Mouse (Mus musculus) liver, embryonic 11.5 days (tissue): ENCODE data around the gene Adra2c. TPM values are rescaled to one million over a fixed set of nuclear protein-coding genes. Genes with fewer than 3 reads are reported as not detected.

Source experiments
- ATAC-seq: fragments of 200-750 bp; cut with Nextera tagmentation; replicated peaks from 2 replicates; pipeline ENCODE4 v1.8.0; 2017; ENCODE audit warnings: moderate number of reproducible peaks, mild to moderate bottlenecking, moderate TSS enrichment, moderate library complexity; ENCODE audit not compliant: low FRiP score
- DNase-seq: peaks from one replicate; pipeline ENCODE4 v3.0.0-alpha.2; 2017; ENCODE audit warnings: low spot score
- H3K27ac ChIP-seq: fragments of 300-500 bp; sonication (generic); 2 replicates; pipeline ENCODE4 v1.5.1; 2014; ENCODE audit warnings: mild to moderate bottlenecking, low read depth, low read length, control low read depth
- H3K27me3 ChIP-seq: fragments of 300-500 bp; sonication (generic); replicated peaks from 2 replicates; pipeline ENCODE4 v1.6.1; 2014; ENCODE audit warnings: low read length, mixed read lengths; ENCODE audit not compliant: control insufficient read depth, insufficient read depth
- H3K36me3 ChIP-seq: fragments of 300-500 bp; sonication (generic); 2 replicates; pipeline ENCODE4 v1.6.1; 2014; ENCODE audit warnings: mild to moderate bottlenecking, low read length, moderate library complexity, mixed read lengths; ENCODE audit not compliant: control insufficient read depth, insufficient read depth
- H3K4me1 ChIP-seq: fragments of 300-500 bp; sonication (generic); replicated peaks from 2 replicates; pipeline ENCODE4 v1.6.1; 2014; ENCODE audit warnings: low read length, mixed read lengths; ENCODE audit not compliant: control insufficient read depth, insufficient read depth
- H3K4me2 ChIP-seq: fragments of 300-500 bp; sonication (generic); 2 replicates; pipeline ENCODE4 v1.6.1; 2014; ENCODE audit warnings: mild to moderate bottlenecking, control low read depth, moderate library complexity
- H3K4me3 ChIP-seq: fragments of 300-500 bp; sonication (generic); 2 replicates; pipeline ENCODE4 v1.5.1; 2014; ENCODE audit warnings: low read depth, low read length, control low read depth
- H3K9ac ChIP-seq: fragments of 300-500 bp; sonication (generic); 2 replicates; pipeline ENCODE4 v1.6.1; 2014; ENCODE audit warnings: low read depth, low read length, control low read depth
- H3K9me3 ChIP-seq: fragments of 300-500 bp; sonication (generic); 2 replicates; pipeline ENCODE4 v1.6.1; 2016; ENCODE audit warnings: low read length, inconsistent platforms, mixed read lengths; ENCODE audit not compliant: control insufficient read depth
- WGBS: fragments of 180-500 bp; shearing (Covaris S2); extraction: QIAGEN DNeasy Blood & Tissue Kit; methylation state at CpG from one replicate; pipeline ENCODE4 v1.1.7; 2014; 5-methylcytosine and 5-hydroxymethylcytosine counted together
- polyA plus RNA-seq: library from polyadenylated mRNA; unstranded; fragments of >200 nt; fragmentation: Nextera tagmentation; extraction: Ambion mirVana; gene quantifications from 2 replicates; pipeline ENCODE4 v1.2.1, GENCODE M21; 2014

The Adra2c gene
- polyA plus RNA-seq, 1 experiment from 2014 or later = not detected

DNA sequence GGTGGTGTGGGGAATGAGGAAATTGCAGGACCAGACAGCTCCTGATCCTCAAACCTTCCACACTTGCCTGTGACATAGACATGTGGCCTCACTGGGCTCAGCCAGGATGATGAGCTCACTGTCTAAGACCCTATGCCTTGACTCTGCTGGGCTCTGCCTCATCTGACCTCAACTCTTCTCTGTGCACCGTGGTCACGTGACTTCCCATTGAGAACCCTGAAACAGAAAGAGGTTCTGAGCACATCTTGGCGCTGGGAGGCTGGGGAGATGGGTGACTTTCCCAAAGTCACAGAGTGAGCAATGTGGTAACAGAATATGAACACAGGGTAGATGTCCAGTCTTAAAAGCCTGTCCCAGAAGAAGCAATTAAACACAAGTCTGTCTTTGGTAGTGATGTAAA is 37.1 kb downstream of the Adra2c start:
- H3K36me3 ChIP-seq = no peaks in the 10 kb centered on the region
- H3K4me1 ChIP-seq = no peaks in the 10 kb centered on the region
- H3K4me3 ChIP-seq = no peak overlapping the region
- H3K4me2 ChIP-seq = no peak overlapping the region
- DNase-seq (no peak), ATAC-seq (no peak)
- H3K9ac ChIP-seq = no peak overlapping the region
- peaks cover 33% of the 10 kb centered on the region for H3K27me3 ChIP-seq
- WGBS = 60% methylated on average over 3 of the region's 3 CpGs
- no peak overlapping the region for H3K27ac ChIP-seq
- H3K9me3 ChIP-seq = no peaks in the 10 kb centered on the region

DNA sequence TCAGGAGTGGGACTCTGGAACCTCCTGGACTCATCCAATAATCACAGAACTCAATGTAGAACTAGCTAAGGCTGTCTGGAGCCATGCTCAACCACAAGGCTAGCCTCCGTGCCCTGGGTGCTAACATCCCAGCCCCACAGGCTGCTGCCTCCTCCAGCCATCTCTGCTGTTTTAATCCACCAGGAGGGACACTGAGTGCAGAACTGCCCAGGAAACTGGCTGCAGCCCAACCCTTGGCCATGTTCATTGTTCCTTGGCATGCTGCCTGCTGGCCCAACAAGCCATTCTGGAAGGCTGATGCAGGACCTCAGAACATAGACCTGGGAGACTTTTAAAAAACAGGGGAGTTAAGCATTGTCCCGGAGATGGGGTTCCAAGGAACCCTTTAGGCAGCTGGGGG is 42.5 kb downstream of the Adra2c start:
- ATAC-seq (no peak), DNase-seq (no peak)
- H3K4me2 ChIP-seq = no peak overlapping the region
- no peaks in the 10 kb centered on the region for H3K36me3 ChIP-seq
- H3K27ac ChIP-seq = no peak overlapping the region
- no peak overlapping the region for H3K4me3 ChIP-seq
- H3K4me1 ChIP-seq = no peaks in the 10 kb centered on the region
- H3K27me3 ChIP-seq = no peaks in the 10 kb centered on the region
- 53% methylated on average over 2 of the region's 2 CpGs for WGBS
- no peaks in the 10 kb centered on the region for H3K9me3 ChIP-seq
- no peak overlapping the region for H3K9ac ChIP-seq

DNA sequence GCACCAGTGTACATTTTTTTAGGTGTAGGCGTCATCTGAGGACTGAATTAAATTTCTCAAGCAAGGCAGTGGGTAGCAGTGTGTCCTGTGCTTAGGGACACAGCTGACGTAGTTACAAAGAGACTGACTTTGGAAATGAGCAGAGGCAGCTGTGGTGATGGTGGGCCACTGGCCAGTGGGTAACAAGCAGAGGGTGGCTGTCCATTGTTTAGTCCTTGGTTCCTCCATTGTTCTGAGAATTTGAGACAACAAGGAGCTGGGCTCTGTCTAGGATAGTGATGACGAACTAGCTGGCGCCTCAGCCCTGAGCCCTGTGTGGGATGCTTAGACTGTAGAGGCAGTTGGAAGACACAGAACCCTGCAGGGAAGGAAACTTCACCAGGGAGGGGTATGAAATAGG is 52.7 kb downstream of the Adra2c start:
- WGBS = 80% methylated on average over 4 of the region's 4 CpGs
- Histone ChIP-seq H3K27ac (no peak overlapping the region), H3K36me3 (no peaks in the 10 kb centered on the region), H3K4me1 (no peaks in the 10 kb centered on the region), H3K4me3 (no peak overlapping the region), H3K9ac (no peak overlapping the region), H3K9me3 (no peaks in the 10 kb centered on the region), H3K27me3 (no peaks in the 10 kb centered on the region), H3K4me2 (no peak overlapping the region)
- ATAC-seq (no peak), DNase-seq (no peak)

Other genes starting within 250 kb of the Adra2c start
- gene Hgfac, start 236.8 kb upstream of the Adra2c start, polyA plus RNA-seq = 33.7 and 38.0 TPM in 2 replicates
- gene Dok7, start 221.6 kb upstream of the Adra2c start, polyA plus RNA-seq = 0.08 and 0.29 TPM in 2 replicates
- gene Lrpap1, start 172.6 kb upstream of the Adra2c start, polyA plus RNA-seq = 97.9 and 103 TPM in 2 replicates
- not detected in 2 replicates for gene Hmx1, start 110.8 kb downstream of the Adra2c start, polyA plus RNA-seq
- 3.9 and 4.0 TPM in 2 replicates for gene Cpz, start 247.4 kb downstream of the Adra2c start, polyA plus RNA-seq